Mouse (Mus musculus) G1E (cell line): ENCODE results near the gene Syne2.

Experiments
- CTCF ChIP-seq: IDR thresholded peaks from 2 replicates; pipeline ENCODE4 v1.5.1; 2012; ENCODE audit warnings: low read depth, low read length, inconsistent platforms, mixed read lengths
- GATA1 ChIP-seq: IDR thresholded peaks from 2 replicates; pipeline ENCODE4 v1.6.1; 2012; ENCODE audit warnings: borderline replicate concordance, low read length, inconsistent platforms, mixed read lengths
- GATA2 ChIP-seq: IDR thresholded peaks from 2 replicates; pipeline ENCODE4 v1.6.1; 2012; ENCODE audit warnings: low read depth, low read length, inconsistent platforms, borderline replicate concordance
- POLR2AphosphoS5 ChIP-seq: IDR thresholded peaks from 2 replicates; pipeline ENCODE4 v1.6.1; 2012; ENCODE audit warnings: low read depth, low read length, inconsistent platforms; ENCODE audit not compliant: insufficient replicate concordance
- TAL1 ChIP-seq: conservative IDR thresholded peaks from 2 replicates; pipeline ENCODE4 v1.6.1; 2012; ENCODE audit warnings: low read depth, low read length, inconsistent platforms, mixed read lengths

- TF ChIP-seq CTCF (no peak), GATA1 (no peak), GATA2 (no peak), TAL1 (no peak), POLR2AphosphoS5 (no peak)
Measured at GRCm38 (mm10) chr12:75817959-75818452, at the start of gene Syne2.
